Mouse (Mus musculus): ENCODE measurements around the gene Plcb4. TPM values are rescaled to one million over a fixed set of nuclear protein-coding genes. Genes with fewer than 3 reads are reported as not detected.

Plcb4 gene
- polyA plus RNA-seq, 1 experiment, result 20.3 TPM

DNA sequence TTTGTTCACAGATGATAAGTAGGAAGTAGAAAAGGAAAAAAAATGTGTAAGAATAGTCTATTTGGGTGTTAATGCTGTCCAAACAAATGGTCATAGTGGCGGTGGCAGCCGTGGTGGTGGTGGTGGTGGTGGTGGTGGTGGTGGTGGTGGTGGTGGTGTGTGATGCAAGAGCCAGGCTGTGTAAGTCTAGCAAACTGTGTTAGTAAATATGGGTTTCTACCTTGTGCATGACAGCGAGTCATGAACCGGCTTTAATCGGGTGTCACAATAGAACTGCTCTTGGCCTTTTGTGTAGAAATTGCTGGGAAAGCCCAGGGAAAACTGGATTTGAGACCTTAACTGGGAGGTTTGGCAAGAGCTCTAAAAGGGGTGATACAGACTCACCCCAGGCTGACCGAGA lies 188.9 kb downstream of the Plcb4 start:
- Histone ChIP-seq H3K4me1 (ENCODE audit: control insufficient read depth, insufficient read depth, low read length) (peaks cover 12% of the 10 kb centered on the region), H3K4me3 (replicated peaks; ENCODE audit: extremely low read depth, low read depth, low read length) (no peak overlapping the region)
- DNase-seq, result no peak
- WGBS, result 86% methylated on average over 6 of the region's 6 CpGs
- TF ChIP-seq CTCF (IDR thresholded peaks at IDR 0.05; ENCODE audit: insufficient read depth, low read length) (no peak), POLR2A (IDR thresholded peaks at IDR 0.05; ENCODE audit: borderline replicate concordance, extremely low read depth, low read depth, low read length) (no peak)

DNA sequence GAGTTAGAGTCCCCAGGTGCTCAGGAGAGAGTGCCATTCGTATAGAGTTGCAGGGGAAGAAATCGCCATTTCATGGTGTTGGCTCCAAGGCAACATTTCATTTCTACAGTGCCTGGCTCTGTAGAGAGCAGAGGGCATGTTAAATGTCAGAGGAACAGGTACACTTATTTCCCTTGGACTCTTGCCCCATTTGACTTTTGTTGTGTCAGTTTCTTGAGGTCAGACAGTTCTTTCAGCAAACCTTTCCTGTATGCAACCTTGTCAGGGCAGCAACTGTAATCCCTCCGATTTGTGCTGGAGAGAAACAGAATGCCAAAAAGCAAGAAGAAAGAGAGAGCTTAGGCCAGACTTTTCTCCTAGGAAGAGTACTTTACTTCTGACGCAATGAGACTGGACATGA lies 189.4 kb downstream of the Plcb4 start:
- DNase-seq, result no peak
- Histone ChIP-seq H3K4me1 (ENCODE audit: control insufficient read depth, insufficient read depth, low read length) (peaks cover 15% of the 10 kb centered on the region), H3K4me3 (replicated peaks; ENCODE audit: extremely low read depth, low read depth, low read length) (no peak overlapping the region)
- 89% methylated on average over 4 of the region's 4 CpGs for WGBS
- no peak for TF ChIP-seq POLR2A (IDR thresholded peaks at IDR 0.05; ENCODE audit: borderline replicate concordance, extremely low read depth, low read depth, low read length)
- no peak for TF ChIP-seq CTCF (IDR thresholded peaks at IDR 0.05; ENCODE audit: insufficient read depth, low read length)

DNA sequence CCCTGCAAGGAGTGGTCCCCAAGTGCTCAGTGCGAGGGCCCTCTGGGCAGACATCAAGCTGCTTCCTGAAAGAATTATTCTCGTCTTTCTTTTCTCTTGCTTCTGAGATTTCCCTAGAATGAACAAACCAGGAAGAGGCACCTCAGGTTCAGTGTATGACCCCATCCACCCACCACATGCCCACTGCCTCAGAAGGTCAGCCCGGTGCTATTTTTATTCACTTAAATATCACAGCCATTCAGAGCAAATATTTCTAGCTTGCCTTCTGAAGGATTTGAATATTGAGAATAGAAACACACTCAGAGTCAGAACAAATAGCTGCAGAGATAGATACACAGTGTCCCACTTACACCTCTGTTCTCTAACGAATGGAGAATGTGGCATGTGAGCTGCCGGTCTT lies 193.2 kb downstream of the Plcb4 start:
- no peak for DNase-seq
- Histone ChIP-seq H3K4me3 (replicated peaks; ENCODE audit: extremely low read depth, low read depth, low read length) (no peak overlapping the region), H3K4me1 (ENCODE audit: control insufficient read depth, insufficient read depth, low read length) (peaks cover 23% of the 10 kb centered on the region)
- TF ChIP-seq CTCF (IDR thresholded peaks at IDR 0.05; ENCODE audit: insufficient read depth, low read length), result no peak
- no peak for TF ChIP-seq POLR2A (IDR thresholded peaks at IDR 0.05; ENCODE audit: borderline replicate concordance, extremely low read depth, low read depth, low read length)
- WGBS, result 74% methylated on average over 5 of the region's 5 CpGs

GRCm38 (mm10) chr2:135853085-135853484 lies 194.3 kb downstream of the Plcb4 start:
- no peak for DNase-seq
- Histone ChIP-seq H3K4me3 (replicated peaks; ENCODE audit: extremely low read depth, low read depth, low read length) (no peak overlapping the region), H3K4me1 (ENCODE audit: control insufficient read depth, insufficient read depth, low read length) (peaks cover 23% of the 10 kb centered on the region)
- 58% methylated on average over 2 of the region's 2 CpGs for WGBS
- TF ChIP-seq POLR2A (IDR thresholded peaks at IDR 0.05; ENCODE audit: borderline replicate concordance, extremely low read depth, low read depth, low read length), result no peak
- no peak for TF ChIP-seq CTCF (IDR thresholded peaks at IDR 0.05; ENCODE audit: insufficient read depth, low read length)

- H3K4me1 ChIP-seq (ENCODE audit: control insufficient read depth, insufficient read depth, low read length), result peaks cover 23% of the 10 kb centered on the region
- 76% methylated on average over 2 of the region's 2 CpGs for WGBS
- DNase-seq, result no peak
- TF ChIP-seq POLR2A (IDR thresholded peaks at IDR 0.05; ENCODE audit: borderline replicate concordance, extremely low read depth, low read depth, low read length), result no peak
- TF ChIP-seq CTCF (IDR thresholded peaks at IDR 0.05; ENCODE audit: insufficient read depth, low read length), result no peak
- H3K4me3 ChIP-seq (replicated peaks; ENCODE audit: extremely low read depth, low read depth, low read length), result no peak overlapping the region
These were observed 195.2 kb downstream of the Plcb4 start for GRCm38 (mm10) chr2:135854059-135854458.

DNA sequence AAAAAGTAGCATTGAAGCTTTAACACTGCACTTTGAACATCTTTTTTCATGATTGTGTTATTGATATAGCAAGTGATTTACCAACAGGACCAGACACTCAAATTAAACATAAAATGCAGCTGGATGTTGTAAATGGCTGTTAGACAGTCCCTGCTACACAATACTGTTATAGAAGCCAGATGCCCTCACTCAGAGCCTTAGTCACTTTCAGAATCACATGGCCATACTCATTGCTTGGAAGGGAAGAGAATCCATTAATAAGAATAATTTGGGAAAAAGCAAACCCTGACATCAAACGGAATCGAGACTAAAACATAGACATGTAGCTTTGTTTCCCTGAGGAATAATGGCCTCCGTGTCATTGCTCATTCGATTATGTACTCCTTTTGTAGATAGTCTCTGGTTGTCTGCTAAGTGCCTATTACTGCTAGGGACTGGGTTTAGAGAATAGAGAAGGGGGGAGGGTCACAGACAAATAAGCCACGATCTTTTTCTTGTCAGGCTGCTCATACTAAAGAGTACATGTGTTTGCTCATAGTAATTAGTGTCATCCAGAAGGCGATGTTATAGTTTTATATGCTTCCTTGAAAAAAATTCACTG lies 197.2 kb downstream of the Plcb4 start:
- no peak overlapping the region for H3K4me3 ChIP-seq (replicated peaks; ENCODE audit: extremely low read depth, low read depth, low read length)
- 82% methylated on average over 6 of the region's 6 CpGs for WGBS
- TF ChIP-seq CTCF (IDR thresholded peaks at IDR 0.05; ENCODE audit: insufficient read depth, low read length) (no peak), POLR2A (IDR thresholded peaks at IDR 0.05; ENCODE audit: borderline replicate concordance, extremely low read depth, low read depth, low read length) (no peak)
- peaks cover 18% of the 10 kb centered on the region for H3K4me1 ChIP-seq (ENCODE audit: control insufficient read depth, insufficient read depth, low read length)
- DNase-seq, result no peak

DNA sequence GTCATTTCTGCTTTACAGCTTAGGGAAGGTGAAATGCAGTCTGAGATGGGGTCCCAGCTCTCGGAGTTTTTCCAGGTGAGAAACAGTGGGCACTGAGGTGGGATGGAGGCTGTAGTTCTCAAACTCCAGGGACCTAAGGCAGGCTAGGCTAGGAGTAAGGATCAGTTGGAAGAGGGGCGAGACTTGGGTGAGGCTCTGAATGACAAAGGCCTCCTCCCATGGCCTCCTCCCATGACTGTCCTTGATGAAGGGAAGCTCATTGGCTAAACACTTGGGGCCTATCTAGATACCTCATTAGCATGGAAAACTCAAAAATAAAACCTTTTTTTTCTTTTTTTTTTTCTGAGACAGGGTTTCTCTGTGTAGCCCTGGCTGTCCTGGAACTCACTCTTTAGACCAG lies 198.0 kb downstream of the Plcb4 start:
- no peak overlapping the region for H3K4me3 ChIP-seq (replicated peaks; ENCODE audit: extremely low read depth, low read depth, low read length)
- 96% methylated on average over 2 of the region's 2 CpGs for WGBS
- DNase-seq, result no peak
- H3K4me1 ChIP-seq (ENCODE audit: control insufficient read depth, insufficient read depth, low read length), result peaks cover 15% of the 10 kb centered on the region
- TF ChIP-seq CTCF (IDR thresholded peaks at IDR 0.05; ENCODE audit: insufficient read depth, low read length) (no peak), POLR2A (IDR thresholded peaks at IDR 0.05; ENCODE audit: borderline replicate concordance, extremely low read depth, low read depth, low read length) (no peak)

DNA sequence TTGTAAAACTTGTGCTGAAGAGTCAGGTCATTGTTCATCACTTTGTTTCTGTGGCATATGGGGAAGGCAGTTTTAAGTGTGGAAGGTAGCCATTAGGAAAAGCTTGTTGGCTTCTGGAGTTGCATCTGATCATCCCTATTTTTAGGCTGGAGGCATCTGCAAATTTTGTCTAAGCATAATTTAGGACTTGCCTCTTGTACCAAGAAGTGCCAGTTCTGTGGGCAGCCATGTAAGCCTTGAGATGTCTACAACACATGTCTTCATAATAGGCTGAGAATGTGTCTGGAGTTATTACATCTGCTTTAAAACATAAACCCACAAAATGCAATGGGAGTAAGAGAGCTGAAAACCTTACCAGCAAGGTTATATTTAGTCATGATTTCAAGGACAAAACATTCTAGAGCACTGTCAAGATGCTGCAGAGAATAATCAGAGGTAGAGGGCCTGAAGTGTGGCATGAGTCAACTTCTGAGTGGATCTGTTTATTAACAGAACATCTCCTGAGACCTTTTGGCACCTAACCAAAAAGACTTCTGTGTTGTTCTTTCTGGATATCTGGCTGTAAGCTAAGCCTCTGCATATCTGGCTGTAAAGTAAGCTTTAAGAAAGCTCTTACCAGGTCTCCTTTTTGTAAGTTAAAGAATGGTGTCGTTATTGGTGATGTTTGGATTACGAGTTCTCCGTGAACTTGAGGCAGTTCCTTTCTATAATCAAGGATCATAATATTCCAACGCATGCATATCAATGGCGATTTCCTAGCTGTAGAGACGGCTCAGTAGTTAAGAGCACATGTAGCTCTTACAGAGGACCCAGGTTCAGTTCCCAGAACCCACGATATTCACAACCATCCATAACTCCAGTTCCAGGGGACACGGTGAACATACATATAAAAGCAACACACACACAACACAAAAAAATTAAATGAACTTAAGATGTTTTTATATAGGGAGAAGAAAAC lies 203.0 kb downstream of the Plcb4 start:
- Histone ChIP-seq H3K4me3 (replicated peaks; ENCODE audit: extremely low read depth, low read depth, low read length) (no peak overlapping the region), H3K4me1 (ENCODE audit: control insufficient read depth, insufficient read depth, low read length) (peaks cover 10% of the 10 kb centered on the region)
- TF ChIP-seq CTCF (IDR thresholded peaks at IDR 0.05; ENCODE audit: insufficient read depth, low read length), result no peak
- no peak for TF ChIP-seq POLR2A (IDR thresholded peaks at IDR 0.05; ENCODE audit: borderline replicate concordance, extremely low read depth, low read depth, low read length)
- no peak for DNase-seq
- WGBS, result 79% methylated on average over 8 of the region's 8 CpGs

GRCm38 (mm10) chr2:135862489-135863390 lies 203.9 kb downstream of the Plcb4 start:
- Histone ChIP-seq H3K4me3 (replicated peaks; ENCODE audit: extremely low read depth, low read depth, low read length) (no peak overlapping the region), H3K4me1 (ENCODE audit: control insufficient read depth, insufficient read depth, low read length) (peaks cover 10% of the 10 kb centered on the region)
- DNase-seq, result no peak
- 29% methylated on average over 5 of the region's 5 CpGs for WGBS
- TF ChIP-seq CTCF (IDR thresholded peaks at IDR 0.05; ENCODE audit: insufficient read depth, low read length) (no peak), POLR2A (IDR thresholded peaks at IDR 0.05; ENCODE audit: borderline replicate concordance, extremely low read depth, low read depth, low read length) (no peak)
